Mouse (Mus musculus) kidney, adult 2 months (tissue): Measurements from ENCODE around the gene Bhlhb9. TPM values are rescaled to one million over a fixed set of nuclear protein-coding genes. Genes with fewer than 3 reads are reported as not detected.

Experiments used
- DNase-seq: peaks from one replicate; pipeline ENCODE4 v3.0.0; 2021
- H3K27ac ChIP-seq: fragments of 200-500 bp; 2 replicates; pipeline ENCODE4 v1.5.1; 2012; ENCODE audit warnings: low read depth, low read length, control low read depth, inconsistent platforms; ENCODE audit not compliant: insufficient read depth
- H3K27me3 ChIP-seq: fragments of 200-500 bp; replicated peaks from 2 replicates; pipeline ENCODE4 v1.6.1; 2012; ENCODE audit warnings: mild to moderate bottlenecking, moderate library complexity, low read length, inconsistent platforms; ENCODE audit not compliant: control insufficient read depth, insufficient read depth
- H3K36me3 ChIP-seq: fragments of 200-500 bp; 2 replicates; pipeline ENCODE4 v1.6.1; 2012; ENCODE audit warnings: mild to moderate bottlenecking, moderate library complexity, low read length, inconsistent platforms; ENCODE audit not compliant: control insufficient read depth, insufficient read depth
- H3K4me1 ChIP-seq: fragments of 200-500 bp; 2 replicates; pipeline ENCODE4 v1.6.1; 2011; ENCODE audit warnings: low read length; ENCODE audit not compliant: control insufficient read depth, insufficient read depth
- H3K4me3 ChIP-seq: fragments of 200-500 bp; 2 replicates; pipeline ENCODE4 v1.5.1; 2011; ENCODE audit warnings: mild to moderate bottlenecking, low read depth, low read length, control low read depth; ENCODE audit not compliant: insufficient read depth
- CTCF ChIP-seq: fragments of 200-500 bp; conservative IDR thresholded peaks from 2 replicates; pipeline ENCODE4 v1.5.1; 2011; ENCODE audit warnings: low read depth, mild to moderate bottlenecking, control low read depth, low read length, moderate library complexity, mixed read lengths; ENCODE audit not compliant: insufficient read depth, insufficient read length
- POLR2A ChIP-seq: fragments of 200-500 bp; IDR thresholded peaks from one replicate; pipeline ENCODE4 v1.6.1; 2011; ENCODE audit warnings: low read depth, low read length, control low read depth
- WGBS: fragments of 180-500 bp; shearing (Covaris S2); methylation state at CpG from one replicate; pipeline ENCODE4 v1.1.7; 2018; 5-methylcytosine and 5-hydroxymethylcytosine counted together
- polyA plus RNA-seq: library from polyadenylated mRNA; depleted of rRNA; stranded (reverse); fragments of >200 nt; gene quantifications from 2 replicates; pipeline ENCODE4 v1.2.3, GENCODE M21; 2012; rRNA removed

The Bhlhb9 gene
- polyA plus RNA-seq, 1 experiment = 2.2 TPM

DNA sequence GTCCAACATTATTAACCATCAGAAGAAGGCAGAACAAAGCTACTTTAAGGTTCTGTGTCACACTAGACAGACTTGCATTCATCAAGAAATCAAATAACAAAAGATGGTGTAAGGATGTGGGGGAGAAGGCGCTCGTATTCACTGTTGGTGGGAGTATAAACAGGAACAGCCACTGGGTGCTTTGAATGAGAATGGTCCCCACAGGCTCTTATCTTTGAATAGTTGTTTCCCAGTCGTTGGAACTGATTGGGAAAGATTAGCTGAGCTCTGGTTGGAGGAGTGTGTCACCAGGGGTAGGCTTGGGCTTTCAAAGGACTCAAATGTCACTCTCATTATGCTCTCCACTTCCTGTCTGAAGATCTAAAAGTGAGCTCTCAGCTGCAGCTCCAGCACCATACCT lies 128.5 kb downstream of the Bhlhb9 start:
- 64% methylated on average over 3 of the region's 3 CpGs for WGBS
- Histone ChIP-seq H3K4me1 (no peaks in the 10 kb centered on the region), H3K4me3 (no peak overlapping the region), H3K36me3 (no peaks in the 10 kb centered on the region), H3K27ac (no peak overlapping the region), H3K27me3 (no peaks in the 10 kb centered on the region)
- TF ChIP-seq CTCF (no peak), POLR2A (no peak)
- no peak for DNase-seq

DNA sequence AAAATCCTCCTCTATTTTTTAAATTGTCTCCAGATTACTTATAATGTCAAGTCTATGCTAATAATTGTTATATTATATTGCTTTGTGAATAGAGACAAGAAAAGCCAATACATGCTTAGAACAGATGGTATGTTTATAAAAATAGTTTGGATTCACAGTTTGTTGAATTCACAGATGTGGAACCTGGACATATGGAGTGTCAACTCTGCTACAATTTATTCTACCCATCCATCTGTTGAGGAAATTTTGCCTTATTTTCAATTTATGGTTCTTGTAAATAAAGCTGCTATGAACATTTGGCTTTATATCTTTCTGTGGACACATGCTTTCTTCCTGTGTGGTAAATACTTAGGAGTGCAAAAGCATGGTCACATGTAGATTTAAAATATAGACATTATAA lies 131.2 kb downstream of the Bhlhb9 start:
- DNase-seq = no peak
- H3K4me3 ChIP-seq = no peak overlapping the region
- no peaks in the 10 kb centered on the region for H3K4me1 ChIP-seq
- no peak overlapping the region for H3K27ac ChIP-seq
- H3K36me3 ChIP-seq = no peaks in the 10 kb centered on the region
- TF ChIP-seq POLR2A (no peak), CTCF (no peak)
- no peaks in the 10 kb centered on the region for H3K27me3 ChIP-seq

DNA sequence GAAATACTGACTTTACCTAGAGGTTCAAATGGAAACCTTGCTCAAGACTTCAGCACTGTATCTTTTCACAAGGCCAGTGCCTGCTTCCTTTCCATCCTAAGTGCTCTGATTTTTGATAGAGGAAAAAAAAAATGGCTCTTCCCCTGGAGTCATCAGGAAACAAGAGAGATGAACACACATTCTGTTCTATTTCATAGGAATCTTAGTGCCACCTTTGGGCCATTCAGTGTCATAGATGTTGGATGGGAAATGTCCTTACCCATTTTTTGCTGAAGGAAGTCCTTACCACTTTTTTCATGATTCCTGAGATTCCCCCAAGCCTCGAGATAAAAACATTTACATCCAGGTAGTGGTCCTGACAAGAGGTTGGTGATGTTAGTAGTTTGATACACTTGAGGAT lies 139.1 kb downstream of the Bhlhb9 start:
- H3K27ac ChIP-seq = no peak overlapping the region
- DNase-seq = no peak
- TF ChIP-seq CTCF (no peak), POLR2A (no peak)
- H3K4me1 ChIP-seq = no peaks in the 10 kb centered on the region
- whole genome bisulfite sequencing = 62% methylated on average over 1 of the region's 1 CpGs
- no peaks in the 10 kb centered on the region for H3K36me3 ChIP-seq
- no peaks in the 10 kb centered on the region for H3K27me3 ChIP-seq
- H3K4me3 ChIP-seq = no peak overlapping the region

Other genes starting within 250 kb of the Bhlhb9 start
- gene Nxf7, start 198.8 kb upstream of the Bhlhb9 start, polyA plus RNA-seq = not detected in 2 replicates
- gene Prame, start 169.9 kb upstream of the Bhlhb9 start, polyA plus RNA-seq = not detected in 2 replicates
- gene Tcp11x2, start 103.8 kb upstream of the Bhlhb9 start, polyA plus RNA-seq = not detected in 2 replicates
- not detected in 2 replicates for gene Tmsb15a, start 72.3 kb upstream of the Bhlhb9 start, polyA plus RNA-seq
- gene Armcx5, start 54.9 kb upstream of the Bhlhb9 start, polyA plus RNA-seq = 0.98 and 1.3 TPM in 2 replicates
- gene Gprasp1, start 54.9 kb upstream of the Bhlhb9 start, polyA plus RNA-seq = 11.5 and 11.7 TPM in 2 replicates
- 1.3 and 1.7 TPM in 2 replicates for gene Gprasp2, start 41.4 kb downstream of the Bhlhb9 start, polyA plus RNA-seq
- 5.1 and 6.3 TPM in 2 replicates for gene Arxes2, start 196.2 kb downstream of the Bhlhb9 start, polyA plus RNA-seq
- gene Arxes1, start 235.8 kb downstream of the Bhlhb9 start, polyA plus RNA-seq = 0.53 and 1.3 TPM in 2 replicates